Mouse (Mus musculus) lung, postnatal 4 days (tissue): ENCODE data around the gene 1700020L24Rik.
A peak's percentile ranks its signal among the peaks of the same experiment; 100 is the strongest.

Experiments
- DNase-seq, 2 experiments: peaks; one replicate each; pipeline ENCODE4 v3.0.0; 2021

Gene 1700020L24Rik

GRCm38 (mm10) chr11:83437377-83437776, at the start of gene 1700020L24Rik:
Gene 1700020L24Rik (plus strand): TSS chr11:83437677.
- DNase-seq, result no peak

GRCm38 (mm10) chr11:83393062-83393461, 44.4 kb upstream of the 1700020L24Rik start:
- no peak for DNase-seq

GRCm38 (mm10) chr11:83394802-83395439, 42.6 kb upstream of the 1700020L24Rik start:
- no peak for DNase-seq

- no peak for DNase-seq
Observed at GRCm38 (mm10) chr11:83397626-83398025, 39.9 kb upstream of the 1700020L24Rik start.

GRCm38 (mm10) chr11:83398724-83399123, 38.8 kb upstream of the 1700020L24Rik start:
- DNase-seq, result no peak

- no peak for DNase-seq
Observed at GRCm38 (mm10) chr11:83403787-83404186, 33.7 kb upstream of the 1700020L24Rik start.

GRCm38 (mm10) chr11:83406391-83406790, 31.1 kb upstream of the 1700020L24Rik start:
- DNase-seq, result no peak

GRCm38 (mm10) chr11:83408242-83408641, 29.2 kb upstream of the 1700020L24Rik start:
- DNase-seq, result no peak

GRCm38 (mm10) chr11:83409087-83409754, 28.3 kb upstream of the 1700020L24Rik start, which contains the start of gene Rasl10b:
Gene Rasl10b (plus strand): TSS chr11:83409137.
- peak; percentile 14 to 37 for DNase-seq

GRCm38 (mm10) chr11:83409792-83410291, 27.6 kb upstream of the 1700020L24Rik start:
- no peak for DNase-seq

GRCm38 (mm10) chr11:83410510-83410909, 27.0 kb upstream of the 1700020L24Rik start:
- no peak for DNase-seq

GRCm38 (mm10) chr11:83417080-83417479, 20.4 kb upstream of the 1700020L24Rik start:
- peak in 1 of 2 experiments; percentile 67 for DNase-seq

GRCm38 (mm10) chr11:83417708-83418107, 19.8 kb upstream of the 1700020L24Rik start:
- no peak for DNase-seq

GRCm38 (mm10) chr11:83418566-83418965, 18.9 kb upstream of the 1700020L24Rik start:
- no peak for DNase-seq

- DNase-seq, result no peak
Observed at GRCm38 (mm10) chr11:83420338-83420737, 17.1 kb upstream of the 1700020L24Rik start.

GRCm38 (mm10) chr11:83421305-83421704, 16.2 kb upstream of the 1700020L24Rik start:
- peak; percentile 59 to 77 for DNase-seq

- peak; percentile 49 to 81 for DNase-seq
Observed at GRCm38 (mm10) chr11:83424681-83425080, 12.8 kb upstream of the 1700020L24Rik start.

GRCm38 (mm10) chr11:83426964-83427363, 10.5 kb upstream of the 1700020L24Rik start:
- no peak for DNase-seq

GRCm38 (mm10) chr11:83429355-83429754, 8.1 kb upstream of the 1700020L24Rik start, which contains the start of gene Gas2l2:
Gene Gas2l2 (minus strand): TSS chr11:83429455.
- DNase-seq, result no peak

- no peak for DNase-seq
Observed at GRCm38 (mm10) chr11:83432533-83432932, 4.9 kb upstream of the 1700020L24Rik start.

GRCm38 (mm10) chr11:83439426-83440060, 2.1 kb downstream of the 1700020L24Rik start:
- no peak for DNase-seq

- peak; percentile 89 for DNase-seq
Observed at GRCm38 (mm10) chr11:83440081-83441064, 2.9 kb downstream of the 1700020L24Rik start.
